Mouse (Mus musculus) cerebellum, adult 9-11 months (tissue): ENCODE measurements around the gene Adgre5.

Source experiments
- DNase-seq: peaks from one replicate; pipeline ENCODE4 v3.0.0; 2022

Gene Adgre5

GRCm38 (mm10) chr8:83679866-83680265 lies 61.3 kb downstream of the Adgre5 start:
- no peak for DNase-seq

- no peak for DNase-seq
These were observed 66.6 kb downstream of the Adgre5 start for GRCm38 (mm10) chr8:83674497-83674896.
